Mouse (Mus musculus) small intestine, adult 2 months (tissue): ENCODE data around the gene Gm49661. TPM values are rescaled to one million over a fixed set of nuclear protein-coding genes. Genes with fewer than 3 reads are reported as not detected.

Experiments used
- H3K27ac ChIP-seq: fragments of 200-500 bp; 2 replicates; pipeline ENCODE4 v1.5.1; 2012; ENCODE audit warnings: low read depth, low read length, control low read depth, inconsistent platforms; ENCODE audit not compliant: insufficient read depth
- H3K27me3 ChIP-seq: fragments of 200-500 bp; 2 replicates; pipeline ENCODE4 v1.6.1; 2012; ENCODE audit warnings: mild to moderate bottlenecking, moderate library complexity, low read length, inconsistent platforms; ENCODE audit not compliant: control insufficient read depth, insufficient read depth
- H3K36me3 ChIP-seq: fragments of 200-500 bp; 2 replicates; pipeline ENCODE4 v1.6.1; 2012; ENCODE audit warnings: mild to moderate bottlenecking, low read length, control low read depth, inconsistent platforms; ENCODE audit not compliant: control insufficient read depth, insufficient read depth
- H3K4me1 ChIP-seq: fragments of 200-500 bp; 2 replicates; pipeline ENCODE4 v1.6.1; 2012; ENCODE audit warnings: low read length, inconsistent platforms, mixed read lengths; ENCODE audit not compliant: control insufficient read depth, insufficient read depth, insufficient read length
- H3K4me3 ChIP-seq: fragments of 200-500 bp; 2 replicates; pipeline ENCODE4 v1.5.1; 2012; ENCODE audit warnings: low read depth, mild to moderate bottlenecking, control low read depth, inconsistent platforms, low read length, moderate library complexity
- CTCF ChIP-seq: fragments of 200-500 bp; IDR thresholded peaks from 2 replicates; pipeline ENCODE4 v1.5.1; 2012; ENCODE audit warnings: low read depth, mild to moderate bottlenecking, control low read depth, inconsistent platforms, low read length, moderate library complexity, mixed read lengths; ENCODE audit not compliant: insufficient replicate concordance, insufficient read length; ENCODE audit errors: extremely low read depth
- POLR2A ChIP-seq: fragments of 200-500 bp; IDR thresholded peaks from 2 replicates; pipeline ENCODE4 v1.6.1; 2012; ENCODE audit warnings: low read depth, mild to moderate bottlenecking, control low read depth, inconsistent platforms, low read length, moderate library complexity
- WGBS: fragments of 180-500 bp; shearing (Covaris S2); methylation state at CpG from one replicate; pipeline ENCODE4 v1.1.7; 2018; 5-methylcytosine and 5-hydroxymethylcytosine counted together
- polyA plus RNA-seq: library from polyadenylated mRNA; depleted of rRNA; stranded (reverse); fragments of >200 nt; gene quantifications from 2 replicates; pipeline ENCODE4 v1.2.3, GENCODE M21; 2012

The Gm49661 gene
- polyA plus RNA-seq, 1 experiment = not detected

- H3K27ac ChIP-seq = peak overlapping the region; percentile 94
- under 1% methylated on average over 70 of the region's 70 CpGs for WGBS
- H3K4me3 ChIP-seq = peak overlapping the region; percentile 92
- TF ChIP-seq CTCF = no peak
- peak; percentile 33; the same call in 1 of the 2 replicates for TF ChIP-seq POLR2A
- 0 out of 2 replicates have a peak, but pooled peaks cover 4% of the 10 kb centered on the region for H3K36me3 ChIP-seq
- H3K27me3 ChIP-seq = no peaks in the 10 kb centered on the region
- H3K4me1 ChIP-seq = peaks cover 29% of the 10 kb centered on the region
Measured at GRCm38 (mm10) chr8:84977435-84978247, 8.4 kb upstream of the Gm49661 start.

GRCm38 (mm10) chr8:84976763-84977434 is 7.7 kb upstream of the Gm49661 start:
- TF ChIP-seq POLR2A = no peak
- no peak for TF ChIP-seq CTCF
- 1% methylated on average over 25 of the region's 25 CpGs for WGBS

GRCm38 (mm10) chr8:84976031-84976762 is 7.0 kb upstream of the Gm49661 start:
- no peaks in the 10 kb centered on the region for H3K27me3 ChIP-seq
- H3K4me3 ChIP-seq = peak overlapping the region; percentile 92
- peak overlapping the region; percentile 94 for H3K27ac ChIP-seq
- under 1% methylated on average over 61 of the region's 61 CpGs for WGBS
- H3K4me1 ChIP-seq = peaks cover 16% of the 10 kb centered on the region
- peaks cover 8% of the 10 kb centered on the region for H3K36me3 ChIP-seq
- TF ChIP-seq POLR2A (peak; percentile 86), CTCF (no peak)

More at GRCm38 (mm10) chr8:84976763-84977434, 7.7 kb upstream of the Gm49661 start:
- Histone ChIP-seq H3K4me3 (peak overlapping the region; percentile 92), H3K4me1 (peaks cover 21% of the 10 kb centered on the region), H3K36me3 (peaks cover 4% of the 10 kb centered on the region; the same call in 1 of the 2 replicates), H3K27ac (peak overlapping the region; percentile 94), H3K27me3 (no peaks in the 10 kb centered on the region)

- 28% methylated on average over 7 of the region's 7 CpGs for WGBS
- H3K36me3 ChIP-seq = peaks cover 11% of the 10 kb centered on the region
- TF ChIP-seq CTCF (peak; percentile 90; the same call in 1 of the 2 replicates), POLR2A (no peak)
- H3K4me1 ChIP-seq = peaks cover 9% of the 10 kb centered on the region
- H3K27me3 ChIP-seq = no peaks in the 10 kb centered on the region
- peak overlapping the region; percentile 92; the same call in 1 of the 2 replicates for H3K4me3 ChIP-seq
- peak overlapping the region; percentile 94 for H3K27ac ChIP-seq
Measured at GRCm38 (mm10) chr8:84975434-84975833, 6.2 kb upstream of the Gm49661 start.

- H3K4me1 ChIP-seq = peaks cover 11% of the 10 kb centered on the region
- TF ChIP-seq POLR2A (no peak), CTCF (peak; percentile 3; the same call in 1 of the 2 replicates)
- H3K27me3 ChIP-seq = no peaks in the 10 kb centered on the region
- H3K27ac ChIP-seq = peak overlapping the region; percentile 94
- no peak overlapping the region for H3K4me3 ChIP-seq
- peaks cover 11% of the 10 kb centered on the region for H3K36me3 ChIP-seq
- 63% methylated on average over 8 of the region's 8 CpGs for WGBS
Measured at GRCm38 (mm10) chr8:84974543-84975142, 5.4 kb upstream of the Gm49661 start.

- Histone ChIP-seq H3K27me3 (no peaks in the 10 kb centered on the region), H3K4me1 (peaks cover 8% of the 10 kb centered on the region), H3K27ac (no peak overlapping the region), H3K4me3 (no peak overlapping the region), H3K36me3 (peaks cover 11% of the 10 kb centered on the region)
- WGBS = 58% methylated on average over 4 of the region's 4 CpGs
- peak; percentile 4; the same call in 1 of the 2 replicates for TF ChIP-seq CTCF
- no peak for TF ChIP-seq POLR2A
Measured at GRCm38 (mm10) chr8:84973803-84974542, 4.7 kb upstream of the Gm49661 start.
